In genomic region chr12:92737623-92738370, GRCm38 (mm10) we compare ENCODE assay signal across 9 mouse cellular contexts.
DNase-seq lines count a peak whose midpoint lies in the region; ATAC-seq and TF ChIP-seq lines count a peak whose summit lies in the region.
"Had no signal": no experiment of that assay in that cellular context is flagged by ENCODE, and none has a peak within 500 bp of the region (broad histone marks: within the 10 kb centered on the region; RNA-seq: fewer than 3 reads in every experiment).

No protein-coding gene starts in this region.

- H3K27ac ChIP-seq in forebrain, postnatal 0 days (ENCODE audit: low read depth, low read length): no peak overlapping the region
- no peak overlapping the region for H3K27ac ChIP-seq in forebrain, embryonic 11.5 days (ENCODE audit: low read depth, low read length)
- peak overlapping the region; percentile 70 for H3K27ac ChIP-seq in cerebellum, adult 2 months (ENCODE audit: insufficient read depth, low read length)
- no peak overlapping the region for H3K27ac ChIP-seq in forebrain, embryonic 14.5 days (ENCODE audit: low read depth, low read length)
- H3K27ac ChIP-seq: liver, embryonic 15.5 days had no signal

- H3K4me1 ChIP-seq in forebrain, postnatal 0 days (ENCODE audit: insufficient read depth): peaks cover 4% of the 10 kb centered on the region; the same call in 1 of the 2 replicates
- no peaks in the 10 kb centered on the region for H3K4me1 ChIP-seq in forebrain, embryonic 11.5 days (replicated peaks; ENCODE audit: control insufficient read depth, insufficient read depth, low read length)
- peaks cover 11% of the 10 kb centered on the region; the same call in 1 of the 2 replicates for H3K4me1 ChIP-seq in cerebellum, adult 2 months (ENCODE audit: control insufficient read depth, insufficient read depth, low read length)
- no peaks in the 10 kb centered on the region for H3K4me1 ChIP-seq in forebrain, embryonic 14.5 days (ENCODE audit: control insufficient read depth, insufficient read depth, low read length)
- H3K4me1 ChIP-seq: liver, embryonic 15.5 days had no signal

- no peak overlapping the region for H3K4me2 ChIP-seq in forebrain, postnatal 0 days (ENCODE audit: low read depth)
- no peak overlapping the region for H3K4me2 ChIP-seq in forebrain, embryonic 11.5 days (ENCODE audit: low read depth, low read length, severe bottlenecking)
- H3K4me2 ChIP-seq in forebrain, embryonic 14.5 days (ENCODE audit: low read length): no peak overlapping the region
- H3K4me2 ChIP-seq: liver, embryonic 15.5 days had no signal

- H3K4me3 ChIP-seq in forebrain, postnatal 0 days (ENCODE audit: low read depth, low read length): no peak overlapping the region
- H3K4me3 ChIP-seq in forebrain, embryonic 11.5 days (ENCODE audit: low read depth, low read length): no peak overlapping the region
- H3K4me3 ChIP-seq in cerebellum, adult 2 months (replicated peaks; ENCODE audit: insufficient read depth, low read depth, low read length): no peak overlapping the region
- H3K4me3 ChIP-seq in forebrain, embryonic 14.5 days (ENCODE audit: low read depth, low read length): no peak overlapping the region
- H3K4me3 ChIP-seq: liver, embryonic 15.5 days had no signal

- H3K9ac ChIP-seq in forebrain, postnatal 0 days: no peak overlapping the region
- no peak overlapping the region for H3K9ac ChIP-seq in forebrain, embryonic 11.5 days (ENCODE audit: low read length)
- no peak overlapping the region for H3K9ac ChIP-seq in forebrain, embryonic 14.5 days (ENCODE audit: low read length)
- H3K9ac ChIP-seq: liver, embryonic 15.5 days had no signal

- 0 out of 2 replicates have a peak, but pooled peaks have one; percentile 38 for ATAC-seq in forebrain, postnatal 0 days
- no peak for ATAC-seq in forebrain, embryonic 11.5 days (replicated peaks; ENCODE audit: low FRiP score)
- no peak for ATAC-seq in forebrain, embryonic 14.5 days

- no peak for TF ChIP-seq POLR2A in cerebellum, adult 2 months (IDR thresholded peaks at IDR 0.05; ENCODE audit: borderline replicate concordance, insufficient read depth, low read length)

- no peaks in the 10 kb centered on the region for H3K27me3 ChIP-seq in forebrain, postnatal 0 days (ENCODE audit: insufficient read depth, low read length)
- no peaks in the 10 kb centered on the region for H3K27me3 ChIP-seq in forebrain, embryonic 11.5 days (ENCODE audit: control insufficient read depth, insufficient read depth, low read length)
- H3K27me3 ChIP-seq in cerebellum, adult 2 months (ENCODE audit: control insufficient read depth, insufficient read depth, low read length): no peaks in the 10 kb centered on the region
- H3K27me3 ChIP-seq in forebrain, embryonic 14.5 days (replicated peaks; ENCODE audit: control insufficient read depth, insufficient read depth, low read length): no peaks in the 10 kb centered on the region
- H3K27me3 ChIP-seq: liver, embryonic 15.5 days had no signal

- H3K36me3 ChIP-seq in forebrain, postnatal 0 days (ENCODE audit: insufficient read depth): no peaks in the 10 kb centered on the region
- H3K36me3 ChIP-seq in forebrain, embryonic 11.5 days (ENCODE audit: control insufficient read depth, insufficient read depth, low read length): no peaks in the 10 kb centered on the region
- H3K36me3 ChIP-seq in forebrain, embryonic 14.5 days (ENCODE audit: control insufficient read depth, insufficient read depth, low read length): no peaks in the 10 kb centered on the region
- H3K36me3 ChIP-seq: liver, embryonic 15.5 days had no signal

- 65% methylated on average over 12 of the region's 12 CpGs for WGBS in forebrain, postnatal 0 days
- 77% methylated on average over 12 of the region's 12 CpGs for WGBS in forebrain, embryonic 11.5 days
- 13% methylated on average over 12 of the region's 12 CpGs for WGBS in cerebellum, adult 2 months
- WGBS in forebrain, embryonic 14.5 days: 74% methylated on average over 12 of the region's 12 CpGs

- H3K9me3 ChIP-seq in forebrain, postnatal 0 days (ENCODE audit: low read length): no peaks in the 10 kb centered on the region
- H3K9me3 ChIP-seq in forebrain, embryonic 11.5 days (ENCODE audit: control insufficient read depth, low read length): no peaks in the 10 kb centered on the region
- H3K9me3 ChIP-seq in forebrain, embryonic 14.5 days (replicated peaks; ENCODE audit: control insufficient read depth, low read length): no peaks in the 10 kb centered on the region
- H3K9me3 ChIP-seq: liver, embryonic 15.5 days had no signal

- no peak for TF ChIP-seq CTCF in forebrain, postnatal 0 days (IDR thresholded peaks at IDR 0.05; ENCODE audit: low read depth)
- TF ChIP-seq CTCF in cerebellum, adult 2 months (IDR thresholded peaks at IDR 0.05; ENCODE audit: borderline replicate concordance, insufficient read depth, low read depth, low read length): no peak

- no peak for DNase-seq in forebrain, postnatal 0 days
- DNase-seq in forebrain, embryonic 11.5 days (ENCODE audit: low spot score): no peak
- DNase-seq in cerebellum, adult 2 months: peak; percentile 84 to 92
- DNase-seq in layer of hippocampus, postnatal 14 days (ENCODE audit: low spot score in 2 of 2): peak; percentile 3 to 46
- peak; percentile 8 for DNase-seq in right cerebral cortex, postnatal 14 days
- DNase-seq in spleen, postnatal 36 days (ENCODE audit: low spot score in 2 of 2): no peak
- no peak for DNase-seq in gastrocnemius, adult 8-10 months (ENCODE audit: low spot score in 2 of 2)
- DNase-seq in forebrain, embryonic 14.5 days (ENCODE audit: low spot score): no peak

Comparison
In these comparisons a context has a peak if more than half of its experiments do, and no peak if none do; other contexts are left out.
1. DNase-seq: peak in cerebellum, adult 2 months (2 of 2), layer of hippocampus, postnatal 14 days (2 of 2) and right cerebral cortex, postnatal 14 days (single experiment); none in forebrain, postnatal 0 days (single experiment), forebrain, embryonic 11.5 days (single experiment), spleen, postnatal 36 days (0 of 2), gastrocnemius, adult 8-10 months (0 of 2) and forebrain, embryonic 14.5 days (single experiment).